Mouse (Mus musculus) liver, postnatal 0 days (tissue): ENCODE results near the gene Pbxip1.

ENCODE experiments used
- CTCF ChIP-seq: sonication (generic); IDR thresholded peaks from 2 replicates; pipeline ENCODE4 v1.5.1; 2016; ENCODE audit warnings: antibody characterized with exemption, low read depth
- EP300 ChIP-seq: IDR thresholded peaks from 2 replicates; pipeline ENCODE4 v1.6.1; 2016; ENCODE audit warnings: antibody characterized with exemption, low read depth, mild to moderate bottlenecking

DNA sequence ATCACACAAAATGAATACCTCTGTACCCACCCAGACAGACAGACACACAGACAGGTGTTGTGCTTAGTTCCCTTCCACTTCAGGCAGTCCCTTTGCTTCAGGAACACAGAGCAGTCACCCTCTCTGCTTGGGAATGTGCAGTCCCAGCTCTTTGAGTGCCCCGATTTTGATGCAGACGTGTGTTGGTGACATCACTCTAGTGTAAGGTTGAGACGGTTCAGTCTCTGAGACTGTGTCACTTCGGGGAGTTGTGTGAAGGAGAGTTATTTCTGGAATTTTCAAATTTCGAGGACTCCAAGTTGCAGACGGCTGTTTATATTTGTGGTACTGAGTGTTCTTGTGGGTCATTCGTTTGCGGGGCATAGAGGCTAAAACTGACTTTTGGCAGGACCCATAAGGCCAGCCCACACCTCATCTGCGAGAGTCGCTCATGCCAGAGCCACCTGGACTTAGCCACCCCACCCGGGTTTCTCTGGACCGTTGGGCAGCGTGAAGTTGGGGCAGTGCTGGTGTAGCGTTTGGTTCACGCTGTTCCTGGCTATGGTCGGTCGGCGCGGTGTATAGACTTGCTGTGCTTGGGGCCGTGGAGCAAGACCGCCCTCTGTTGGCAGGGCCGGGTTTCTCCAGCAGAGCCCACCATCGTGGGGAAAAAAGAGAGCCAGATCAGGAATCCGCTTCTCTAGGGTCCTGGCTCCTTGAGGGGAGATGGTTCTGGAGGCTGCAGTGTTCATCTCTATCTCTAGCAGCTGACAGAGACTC, 48.4 kb downstream of the Pbxip1 start:
- TF ChIP-seq CTCF (peak; percentile 98), EP300 (no peak)
